Mouse (Mus musculus): ENCODE data around the gene Fam104a. TPM values are rescaled to one million over a fixed set of nuclear protein-coding genes. Genes with fewer than 3 reads are reported as not detected.
A peak's percentile ranks its signal among the peaks of the same experiment; 100 is the strongest.

Gene Fam104a
- total and polyA plus RNA-seq, 3 experiments = 33.6 to 38.1 TPM; not detected in 1

DNA sequence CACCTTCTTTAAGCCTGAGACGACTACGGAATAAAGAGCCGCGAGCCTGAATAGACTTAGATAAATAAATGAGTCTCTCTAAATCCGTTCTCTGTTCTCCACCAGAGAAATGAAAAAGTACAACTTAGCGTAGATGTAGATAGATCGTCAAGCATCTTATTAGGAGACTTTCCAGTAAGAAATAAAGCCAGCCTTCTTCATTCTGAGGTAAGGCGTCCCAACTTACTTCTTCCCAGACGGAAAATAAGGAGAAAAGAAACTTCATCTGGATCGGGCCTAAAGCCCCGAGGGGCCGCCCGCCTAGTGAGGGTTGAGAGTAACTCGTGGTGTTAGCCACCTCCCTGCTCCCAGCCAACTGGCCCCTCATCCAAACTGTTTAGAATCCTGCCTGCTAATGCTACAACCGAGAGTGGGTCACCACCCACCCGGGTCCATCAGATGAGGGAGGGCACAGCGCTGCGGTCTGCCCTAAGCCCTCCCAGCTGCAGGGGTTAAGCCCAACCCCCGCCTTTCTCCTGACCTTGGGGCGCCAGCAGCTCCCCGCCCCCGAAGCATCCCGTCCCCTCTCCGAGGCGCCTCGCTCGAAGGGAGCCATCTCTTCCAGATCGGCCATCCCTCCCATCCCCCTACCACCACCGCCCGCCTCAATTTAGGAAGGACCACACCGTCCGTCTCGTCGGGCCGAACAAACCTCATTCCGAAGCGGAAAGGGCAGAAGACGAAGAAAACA, 893 bp downstream of the Fam104a start (continued):
- TF ChIP-seq MYC (IDR thresholded peaks at IDR 0.05; ENCODE audit: low read depth, low read length) (no peak), SMC3 (IDR thresholded peaks at IDR 0.05; ENCODE audit: low read depth, low read length) (no peak), RAD21 (IDR thresholded peaks at IDR 0.05; ENCODE audit: low read depth, low read length) (no peak)

DNA sequence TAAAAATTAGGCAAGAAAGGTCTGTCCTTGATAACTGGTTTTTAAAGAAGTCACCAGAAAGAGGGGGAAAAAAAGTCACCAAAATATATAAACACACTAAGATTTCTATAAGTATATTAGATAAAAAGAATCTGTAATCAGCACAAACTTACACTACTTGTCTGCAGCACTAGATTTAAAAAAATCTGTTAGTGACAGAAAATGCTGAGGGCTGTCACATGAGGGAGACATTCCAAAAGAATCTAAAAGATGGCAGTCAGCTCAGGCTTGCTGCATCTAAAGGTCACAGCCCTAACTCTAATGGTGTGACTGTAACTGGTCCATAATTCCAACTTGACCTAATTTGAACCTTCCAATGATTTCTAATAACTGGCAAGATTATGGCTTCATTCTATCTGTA, 2.0 kb downstream of the Fam104a start:
- Histone ChIP-seq H3K9me3 (replicated peaks; ENCODE audit: insufficient read depth, low read length) (no peaks in the 10 kb centered on the region), H3K27ac (ENCODE audit: control insufficient read depth, low read depth, low read length) (0 out of 2 replicates have a peak overlapping the region, but pooled peaks have one; percentile 25), H3K4me1 (ENCODE audit: control insufficient read depth in 1 of 2, insufficient read depth in 2 of 2, low read length in 2 of 2) (peaks cover 21 to 23% of the 10 kb centered on the region in 2 experiments), H3K27me3 (ENCODE audit: control insufficient read depth in 1 of 2, insufficient read depth in 2 of 2, low read length in 2 of 2) (no peaks in the 10 kb centered on the region), H3K9ac (ENCODE audit: control insufficient read depth, low read depth, low read length, poor library complexity, severe bottlenecking) (no peak overlapping the region; the same call in 1 of the 2 replicates), H3K36me3 (ENCODE audit: control insufficient read depth in 1 of 2, insufficient read depth in 2 of 2, low read length in 2 of 2) (peaks cover 3 to 41% of the 10 kb centered on the region in 2 experiments), H3K79me2 (ENCODE audit: control insufficient read depth, insufficient read depth, low read length, poor library complexity) (peaks cover 84% of the 10 kb centered on the region), H3K4me3 (ENCODE audit: control insufficient read depth in 1 of 2, insufficient read depth in 1 of 2, low read depth in 2 of 2, low read length in 2 of 2) (peak overlapping the region in 1 of 2 experiments; percentile 70; a peak in 2 of 4 replicates)
- TF ChIP-seq RCOR1 (IDR thresholded peaks at IDR 0.05; ENCODE audit: low read depth, low read length) (peak; percentile 58; the same call in 1 of the 2 replicates), GATA1 (IDR thresholded peaks at IDR 0.05; ENCODE audit: low read depth, low read length) (0 out of 2 replicates have a peak, but pooled peaks have one; percentile 7), MAX (IDR thresholded peaks at IDR 0.05; ENCODE audit: low read length) (no peak), SMC3 (IDR thresholded peaks at IDR 0.05; ENCODE audit: low read depth, low read length) (no peak), SIN3A (IDR thresholded peaks at IDR 0.05; ENCODE audit: low read length) (peak; percentile 41), MXI1 (IDR thresholded peaks at IDR 0.05; ENCODE audit: low read depth, low read length) (peak; percentile 58; the same call in 1 of the 2 replicates), ZNF384 (IDR thresholded peaks at IDR 0.05; ENCODE audit: low read depth, low read length) (0 out of 2 replicates have a peak, but pooled peaks have one; percentile 13), USF1 (IDR thresholded peaks at IDR 0.05; ENCODE audit: low read depth, low read length) (peak; percentile 43; the same call in 1 of the 2 replicates)
- DNase-seq (ENCODE audit: low read depth, low spot score) = peak; percentile 41

DNA sequence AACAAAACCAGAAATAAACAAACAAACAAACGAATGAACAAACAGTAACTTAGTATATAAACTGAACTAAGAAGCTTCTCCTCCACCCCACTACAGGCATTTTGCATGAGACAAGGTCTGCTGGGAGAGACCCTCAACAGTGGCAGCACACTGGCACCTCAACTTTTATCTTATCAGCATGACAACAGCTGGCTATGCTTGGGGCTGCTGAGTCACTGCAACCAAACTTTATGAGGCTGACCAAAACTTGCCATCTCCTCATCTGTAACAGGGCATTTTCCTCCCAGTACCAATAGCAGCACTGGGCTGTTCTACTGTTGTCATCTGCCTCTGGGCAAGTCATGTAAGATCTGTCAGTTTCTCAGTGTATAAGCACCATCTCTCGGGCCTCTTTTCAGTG, 3.0 kb downstream of the Fam104a start:
- Histone ChIP-seq H3K9me3 (replicated peaks; ENCODE audit: insufficient read depth, low read length) (no peaks in the 10 kb centered on the region), H3K9ac (ENCODE audit: control insufficient read depth, low read depth, low read length, poor library complexity, severe bottlenecking) (no peak overlapping the region), H3K36me3 (ENCODE audit: control insufficient read depth in 1 of 2, insufficient read depth in 2 of 2, low read length in 2 of 2) (peaks cover 11 to 34% of the 10 kb centered on the region in 2 experiments), H3K27ac (ENCODE audit: control insufficient read depth, low read depth, low read length) (peak overlapping the region; percentile 38), H3K79me2 (ENCODE audit: control insufficient read depth, insufficient read depth, low read length, poor library complexity) (peaks cover 82% of the 10 kb centered on the region), H3K27me3 (ENCODE audit: control insufficient read depth in 1 of 2, insufficient read depth in 2 of 2, low read length in 2 of 2) (no peaks in the 10 kb centered on the region), H3K4me1 (ENCODE audit: control insufficient read depth in 1 of 2, insufficient read depth in 2 of 2, low read length in 2 of 2) (peaks cover 21 to 23% of the 10 kb centered on the region in 2 experiments), H3K4me3 (ENCODE audit: control insufficient read depth in 1 of 2, insufficient read depth in 1 of 2, low read depth in 2 of 2, low read length in 2 of 2) (0 out of 4 replicates have a peak overlapping the region, but pooled peaks of 1 of the 2 experiments have one; percentile 6)
- peak; percentile 79 for DNase-seq (ENCODE audit: low read depth, low spot score)
- 0 out of 2 replicates have a peak, but pooled peaks have one; percentile 20 for TF ChIP-seq JUND (IDR thresholded peaks at IDR 0.05; ENCODE audit: low read depth, low read length)
- TF ChIP-seq POLR2AphosphoS2 (IDR thresholded peaks at IDR 0.05; ENCODE audit: low read length) = no peak
- no peak for TF ChIP-seq ZKSCAN1 (IDR thresholded peaks at IDR 0.05; ENCODE audit: low read depth, low read length)
- TF ChIP-seq GATA1 (IDR thresholded peaks at IDR 0.05; ENCODE audit: low read depth, low read length) = peak; percentile 95
- TF ChIP-seq MAX (IDR thresholded peaks at IDR 0.05; ENCODE audit: low read length) = no peak
- TF ChIP-seq SIN3A (IDR thresholded peaks at IDR 0.05; ENCODE audit: low read length) = peak; percentile 78
- TF ChIP-seq BHLHE40 (IDR thresholded peaks at IDR 0.05; ENCODE audit: borderline replicate concordance, low read depth, low read length) = 0 out of 2 replicates have a peak, but pooled peaks have one; percentile 23
- peak; percentile 80 to 82 for TF ChIP-seq EP300 (IDR thresholded peaks at IDR 0.05; ENCODE audit: low read depth in 1 of 2, low read length in 2 of 2)
- TF ChIP-seq ZNF384 (IDR thresholded peaks at IDR 0.05; ENCODE audit: low read depth, low read length) = no peak
- TF ChIP-seq RAD21 (IDR thresholded peaks at IDR 0.05; ENCODE audit: low read depth, low read length) = no peak
- peak; percentile 95 for TF ChIP-seq TAL1 (IDR thresholded peaks at IDR 0.05; ENCODE audit: low read length)
- TF ChIP-seq CHD2 (IDR thresholded peaks at IDR 0.05; ENCODE audit: low read length) = no peak
- no peak for TF ChIP-seq CTCF (IDR thresholded peaks at IDR 0.05 in 2 of 3, conservative IDR thresholded peaks at IDR 0.05 in 1 of 3; ENCODE audit: control insufficient read depth in 1 of 3, insufficient read depth in 1 of 3, low read depth in 2 of 3, low read length in 3 of 3, poor library complexity in 1 of 3, severe bottlenecking in 1 of 3)
- TF ChIP-seq UBTF (IDR thresholded peaks at IDR 0.05; ENCODE audit: borderline replicate concordance, insufficient read depth, low read depth, low read length) = no peak
- peak; percentile 32; the same call in 1 of the 2 replicates for TF ChIP-seq HCFC1 (IDR thresholded peaks at IDR 0.05; ENCODE audit: low read depth, low read length)
- 0 out of 2 replicates have a peak, but pooled peaks have one; percentile 15 for TF ChIP-seq TBP (IDR thresholded peaks at IDR 0.05; ENCODE audit: low read depth, low read length)
- TF ChIP-seq MYB (IDR thresholded peaks at IDR 0.05; ENCODE audit: low read depth, low read length) = no peak
- TF ChIP-seq SMC3 (IDR thresholded peaks at IDR 0.05; ENCODE audit: low read depth, low read length) = no peak
- peak; percentile 97 for TF ChIP-seq ETS1 (IDR thresholded peaks at IDR 0.05; ENCODE audit: low read depth, low read length)
- peak; percentile 19; the same call in 1 of the 2 replicates for TF ChIP-seq RCOR1 (IDR thresholded peaks at IDR 0.05; ENCODE audit: low read depth, low read length)
- no peak for TF ChIP-seq ELF1 (IDR thresholded peaks at IDR 0.05; ENCODE audit: low read depth, low read length)
- no peak for TF ChIP-seq ZMIZ1 (IDR thresholded peaks at IDR 0.05; ENCODE audit: low read depth, low read length)
- peak; percentile 66; the same call in 1 of the 2 replicates for TF ChIP-seq MAFK (IDR thresholded peaks at IDR 0.05; ENCODE audit: borderline replicate concordance, low read depth, low read length)
- no peak for TF ChIP-seq MXI1 (IDR thresholded peaks at IDR 0.05; ENCODE audit: low read depth, low read length)

Measured in MEL (cell line).